Mouse (Mus musculus) small intestine, adult 2 months (tissue): ENCODE data around the gene Rnf126. TPM values are rescaled to one million over a fixed set of nuclear protein-coding genes. Genes with fewer than 3 reads are reported as not detected.

Source experiments
- H3K27ac ChIP-seq: fragments of 200-500 bp; 2 replicates; pipeline ENCODE4 v1.5.1; 2012; ENCODE audit warnings: low read depth, low read length, control low read depth, inconsistent platforms; ENCODE audit not compliant: insufficient read depth
- H3K27me3 ChIP-seq: fragments of 200-500 bp; 2 replicates; pipeline ENCODE4 v1.6.1; 2012; ENCODE audit warnings: mild to moderate bottlenecking, moderate library complexity, low read length, inconsistent platforms; ENCODE audit not compliant: control insufficient read depth, insufficient read depth
- H3K36me3 ChIP-seq: fragments of 200-500 bp; 2 replicates; pipeline ENCODE4 v1.6.1; 2012; ENCODE audit warnings: mild to moderate bottlenecking, low read length, control low read depth, inconsistent platforms; ENCODE audit not compliant: control insufficient read depth, insufficient read depth
- H3K4me1 ChIP-seq: fragments of 200-500 bp; 2 replicates; pipeline ENCODE4 v1.6.1; 2012; ENCODE audit warnings: low read length, inconsistent platforms, mixed read lengths; ENCODE audit not compliant: control insufficient read depth, insufficient read depth, insufficient read length
- H3K4me3 ChIP-seq: fragments of 200-500 bp; 2 replicates; pipeline ENCODE4 v1.5.1; 2012; ENCODE audit warnings: low read depth, mild to moderate bottlenecking, control low read depth, inconsistent platforms, low read length, moderate library complexity
- CTCF ChIP-seq: fragments of 200-500 bp; IDR thresholded peaks from 2 replicates; pipeline ENCODE4 v1.5.1; 2012; ENCODE audit warnings: low read depth, mild to moderate bottlenecking, control low read depth, inconsistent platforms, low read length, moderate library complexity, mixed read lengths; ENCODE audit not compliant: insufficient replicate concordance, insufficient read length; ENCODE audit errors: extremely low read depth
- POLR2A ChIP-seq: fragments of 200-500 bp; IDR thresholded peaks from 2 replicates; pipeline ENCODE4 v1.6.1; 2012; ENCODE audit warnings: low read depth, mild to moderate bottlenecking, control low read depth, inconsistent platforms, low read length, moderate library complexity
- WGBS: fragments of 180-500 bp; shearing (Covaris S2); methylation state at CpG from one replicate; pipeline ENCODE4 v1.1.7; 2018; 5-methylcytosine and 5-hydroxymethylcytosine counted together
- polyA plus RNA-seq: library from polyadenylated mRNA; depleted of rRNA; stranded (reverse); fragments of >200 nt; gene quantifications from 2 replicates; pipeline ENCODE4 v1.2.3, GENCODE M21; 2012

Gene Rnf126
- polyA plus RNA-seq, 1 experiment: 222 TPM

DNA sequence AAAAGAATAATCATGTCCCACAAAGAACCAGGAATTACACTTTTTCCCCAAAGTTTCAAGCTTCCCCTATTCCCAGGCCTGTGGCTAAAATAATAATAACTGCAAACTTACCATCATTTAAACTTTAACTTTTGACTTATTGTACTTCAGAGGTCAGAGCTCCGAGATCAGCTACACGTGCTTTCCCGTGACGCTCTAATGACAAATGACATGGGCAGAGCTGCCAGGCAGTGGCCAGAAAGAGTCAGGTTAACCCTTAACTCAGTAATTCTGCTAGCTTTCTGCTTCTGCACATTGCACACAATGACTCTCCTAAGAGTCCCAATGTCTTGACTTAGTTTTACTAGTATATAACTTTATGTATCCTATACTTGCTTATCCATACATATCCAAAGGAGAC lies 2.6 kb upstream of the Rnf126 start:
- Histone ChIP-seq H3K27me3 (no peaks in the 10 kb centered on the region), H3K27ac (no peak overlapping the region), H3K4me3 (no peak overlapping the region), H3K36me3 (no peaks in the 10 kb centered on the region), H3K4me1 (peaks cover 20% of the 10 kb centered on the region)
- TF ChIP-seq CTCF (no peak), POLR2A (no peak)
- WGBS: 85% methylated on average over 4 of the region's 4 CpGs

GRCm38 (mm10) chr10:79768400-79768799 lies 1.6 kb upstream of the Rnf126 start:
- Histone ChIP-seq H3K4me1 (peaks cover 24% of the 10 kb centered on the region), H3K4me3 (no peak overlapping the region), H3K27ac (no peak overlapping the region), H3K36me3 (no peaks in the 10 kb centered on the region), H3K27me3 (no peaks in the 10 kb centered on the region)
- TF ChIP-seq CTCF (peak; percentile 84; the same call in 1 of the 2 replicates), POLR2A (no peak)
- WGBS: 9% methylated on average over 5 of the region's 5 CpGs

DNA sequence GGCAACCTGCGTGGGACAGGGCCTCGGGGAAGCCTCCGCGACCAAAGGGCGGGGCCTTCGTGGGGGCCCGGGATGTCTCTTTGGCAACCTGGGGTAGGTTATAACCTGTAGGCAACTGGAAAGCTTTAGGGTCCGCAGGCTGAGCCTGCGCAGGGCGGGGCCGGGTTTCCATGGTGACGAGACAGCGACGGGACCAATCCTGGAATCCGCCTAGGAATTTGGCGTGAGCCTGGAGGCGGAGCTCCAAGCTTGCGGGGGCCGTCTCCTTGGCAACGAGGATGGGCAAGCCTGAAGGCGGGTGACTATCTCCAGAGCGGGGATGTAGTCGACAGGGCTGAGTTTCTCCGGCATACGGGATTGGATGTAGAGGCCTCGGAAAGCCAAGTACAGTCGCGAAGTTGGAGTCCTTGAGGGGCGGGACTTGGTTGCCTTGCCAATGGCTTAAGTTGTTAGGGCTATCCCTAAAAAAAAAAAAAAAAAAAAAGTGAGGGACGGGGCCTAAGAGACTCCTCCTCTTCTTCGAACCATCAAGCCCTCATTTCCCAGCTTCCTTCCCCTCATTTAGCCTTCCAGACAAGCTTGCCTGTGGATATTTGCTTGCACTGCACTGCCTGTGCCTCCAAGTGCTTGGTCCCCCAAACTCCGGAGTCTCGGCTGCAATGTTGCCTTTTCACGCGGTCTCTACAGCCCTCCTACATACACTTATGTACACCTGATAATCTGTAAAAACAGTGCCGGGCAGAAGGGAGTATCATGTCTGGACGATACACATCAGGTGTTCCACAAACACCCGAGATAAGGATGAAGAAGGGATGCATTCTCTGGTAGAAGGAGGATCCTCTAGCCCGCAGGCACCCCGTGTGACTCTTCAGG lies 856 bp upstream of the Rnf126 start:
- peaks cover 24% of the 10 kb centered on the region for H3K4me1 ChIP-seq

GRCm38 (mm10) chr10:79766001-79766507 lies 698 bp downstream of the Rnf126 start:
- Histone ChIP-seq H3K36me3 (peaks cover 16% of the 10 kb centered on the region), H3K27me3 (no peaks in the 10 kb centered on the region), H3K4me1 (peaks cover 24% of the 10 kb centered on the region), H3K4me3 (peak overlapping the region; percentile 92), H3K27ac (peak overlapping the region; percentile 60; the same call in 1 of the 2 replicates)
- TF ChIP-seq CTCF (no peak), POLR2A (no peak)
- 3% methylated on average over 16 of the region's 16 CpGs for WGBS

More for the DNA sequence above, 856 bp upstream of the Rnf126 start:
- no peaks in the 10 kb centered on the region for H3K27me3 ChIP-seq
- peak overlapping the region; percentile 92 for H3K4me3 ChIP-seq
- TF ChIP-seq CTCF (no peak), POLR2A (no peak; the same call in 1 of the 2 replicates)
- H3K27ac ChIP-seq: peak overlapping the region; percentile 74
- H3K36me3 ChIP-seq: peaks cover under 1% of the 10 kb centered on the region; the same call in 1 of the 2 replicates
- 9% methylated on average over 40 of the region's 40 CpGs for WGBS

GRCm38 (mm10) chr10:79765228-79765745 lies 1.5 kb downstream of the Rnf126 start:
- Histone ChIP-seq H3K36me3 (peaks cover 22% of the 10 kb centered on the region), H3K27me3 (no peaks in the 10 kb centered on the region), H3K27ac (no peak overlapping the region), H3K4me1 (peaks cover 24% of the 10 kb centered on the region), H3K4me3 (peak overlapping the region; percentile 92; the same call in 1 of the 2 replicates)
- TF ChIP-seq CTCF: no peak
- WGBS: 17% methylated on average over 2 of the region's 2 CpGs

- H3K27me3 ChIP-seq: no peaks in the 10 kb centered on the region
- TF ChIP-seq POLR2A: no peak
- TF ChIP-seq CTCF: no peak
- peaks cover 24% of the 10 kb centered on the region for H3K4me1 ChIP-seq
- 33% methylated on average over 7 of the region's 7 CpGs for WGBS
- peaks cover 25% of the 10 kb centered on the region for H3K36me3 ChIP-seq
- H3K4me3 ChIP-seq: no peak overlapping the region
- no peak overlapping the region for H3K27ac ChIP-seq
These were observed 2.5 kb downstream of the Rnf126 start for GRCm38 (mm10) chr10:79764234-79764633.

GRCm38 (mm10) chr10:79762875-79763274 lies 3.9 kb downstream of the Rnf126 start:
- WGBS: 70% methylated on average over 3 of the region's 3 CpGs
- peaks cover 38% of the 10 kb centered on the region for H3K36me3 ChIP-seq
- TF ChIP-seq CTCF: no peak
- peaks cover 22% of the 10 kb centered on the region for H3K4me1 ChIP-seq
- no peaks in the 10 kb centered on the region for H3K27me3 ChIP-seq
- H3K4me3 ChIP-seq: no peak overlapping the region
- no peak overlapping the region for H3K27ac ChIP-seq
